In genomic region chr12:105962103-105963011, GRCm38 (mm10) we compare ENCODE assay signal across 8 mouse cellular contexts. TPM values are rescaled to one million over a fixed set of nuclear protein-coding genes. Genes with fewer than 3 reads are reported as not detected.
DNase-seq lines count a peak whose midpoint lies in the region; ATAC-seq lines count a peak whose summit lies in the region.

No protein-coding gene starts in this region.

- peak overlapping the region; percentile 55 for H3K4me3 ChIP-seq in intestine, embryonic 15.5 days (replicated peaks)

- peak; percentile 97 for ATAC-seq in intestine, embryonic 15.5 days
- peak; percentile 93 for ATAC-seq in megakaryocyte-erythroid progenitor cell, adult 5-6 weeks (replicated peaks; ENCODE audit: low FRiP score, low TSS enrichment, poor library complexity, severe bottlenecking)

- peaks cover 3% of the 10 kb centered on the region for H3K4me1 ChIP-seq in intestine, embryonic 15.5 days (replicated peaks)

- intact Hi-C loops in gastrocnemius, postnatal 36 days (cut with DNase I), result loop anchor here (2.0 kb wide), 2 partner anchors 72 to 124 kb away; no protein-coding TSS in a partner anchor
- intact Hi-C loops in left cerebral cortex, postnatal 14 days (cut with DNase I), result loop anchor here (1.0 to 5.0 kb wide), 3 partner anchors 88 to 123 kb away; no protein-coding TSS in a partner anchor

- peak overlapping the region; percentile 50 for H3K9ac ChIP-seq in intestine, embryonic 15.5 days

- peak; percentile 79 for DNase-seq in adrenal gland, adult 8-10 months
- DNase-seq in embryo, embryonic 11.5 days (ENCODE audit: low read depth, low spot score), result peak; percentile 87
- DNase-seq in gastrocnemius, postnatal 36 days, result peak; percentile 81 to 83
- peak; percentile 94 to 95 for DNase-seq in left cerebral cortex, postnatal 14 days (ENCODE audit: low spot score in 2 of 2)
- peak; percentile 90 for DNase-seq in right cerebral cortex, postnatal 14 days
- peak; percentile 83 to 85 for DNase-seq in urinary bladder, postnatal 36 days (ENCODE audit: low spot score in 2 of 2)

- H3K27me3 ChIP-seq in intestine, embryonic 15.5 days (replicated peaks), result peaks cover 8% of the 10 kb centered on the region; the same call in 1 of the 2 replicates

- under 1% methylated on average over 36 of the region's 37 CpGs for WGBS in intestine, embryonic 15.5 days

- no peaks in the 10 kb centered on the region for H3K36me3 ChIP-seq in intestine, embryonic 15.5 days

- no peak overlapping the region for H3K27ac ChIP-seq in intestine, embryonic 15.5 days

- H3K9me3 ChIP-seq in intestine, embryonic 15.5 days, result no peaks in the 10 kb centered on the region

- peak overlapping the region; percentile 100 for H3K4me2 ChIP-seq in intestine, embryonic 15.5 days (replicated peaks)

RNA-seq across cellular contexts. Expression of gene Vrk1, which starts 47.7 kb away (rescaled TPM):
- total RNA-seq in adrenal gland, adult 8-10 months (2022), result 10 to 100 TPM; 16.4 to 18.0 (median 17.4) TPM
- 1 to 10 TPM; 3.2 to 4.0 TPM for total RNA-seq in gastrocnemius, postnatal 36 days (2021)
- polyA plus RNA-seq in intestine, embryonic 15.5 days (2015; fragmentation: Nextera tagmentation; extraction: Ambion mirVana), result 67.7 and 70.6 TPM in 2 replicates
- 10 to 100 TPM; 12.4 to 14.9 TPM for total RNA-seq in left cerebral cortex, postnatal 14 days (2021)
- total RNA-seq in megakaryocyte-erythroid progenitor cell, adult 5-6 weeks (2014; fragmentation: Nextera tagmentation), result 72.5 and 90.8 TPM in 2 replicates
- 149 and 178 TPM in 2 replicates for total RNA-seq in megakaryocyte-erythroid progenitor cell, adult 5-6 weeks (2017)
